Mouse (Mus musculus) heart, adult 2 months (tissue): ENCODE data around the gene Bcas3.

Source experiments
- CTCF ChIP-seq: fragments of 200-600 bp; IDR thresholded peaks from 2 replicates; pipeline ENCODE4 v1.8.1; 2022; ENCODE audit warnings: antibody characterized with exemption, mild to moderate bottlenecking, moderate library complexity
- POLR2A ChIP-seq: fragments of 200-500 bp; IDR thresholded peaks from 2 replicates; pipeline ENCODE4 v1.6.1; 2011; ENCODE audit warnings: mild to moderate bottlenecking, low read depth, low read length, control low read depth; ENCODE audit not compliant: insufficient read depth

DNA sequence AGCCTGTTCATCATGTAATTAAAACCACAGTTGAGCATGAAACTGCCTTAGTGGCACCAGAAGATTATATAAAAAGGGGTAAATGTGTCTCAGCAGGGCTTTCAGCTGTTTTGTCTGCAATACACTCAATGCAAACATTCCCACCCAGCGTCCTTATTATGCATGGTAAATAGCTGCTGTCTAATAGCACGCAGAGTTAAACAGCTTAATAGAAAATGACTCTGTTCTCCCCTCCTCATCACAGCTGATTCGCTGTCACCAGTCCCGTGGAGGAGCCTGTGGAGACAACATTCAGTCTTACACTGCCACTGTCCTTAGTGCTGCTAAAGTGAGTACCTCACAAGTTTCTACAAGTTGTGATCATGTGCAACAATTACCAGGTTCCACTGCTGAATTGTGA lies 117.5 kb downstream of the Bcas3 start:
- TF ChIP-seq CTCF (no peak), POLR2A (no peak)
